Mouse (Mus musculus) kidney, adult 11 months (tissue): Measurements from ENCODE around the gene Sf3a1.
"Not testable (repeated sequence)": the region's sequence is repeated elsewhere in the genome, so short reads cannot be mapped to it uniquely, and the experiment has no call there.

ENCODE experiments used
- DNase-seq: peaks from one replicate; pipeline ENCODE4 v3.0.0; 2022

Sf3a1 gene

DNA sequence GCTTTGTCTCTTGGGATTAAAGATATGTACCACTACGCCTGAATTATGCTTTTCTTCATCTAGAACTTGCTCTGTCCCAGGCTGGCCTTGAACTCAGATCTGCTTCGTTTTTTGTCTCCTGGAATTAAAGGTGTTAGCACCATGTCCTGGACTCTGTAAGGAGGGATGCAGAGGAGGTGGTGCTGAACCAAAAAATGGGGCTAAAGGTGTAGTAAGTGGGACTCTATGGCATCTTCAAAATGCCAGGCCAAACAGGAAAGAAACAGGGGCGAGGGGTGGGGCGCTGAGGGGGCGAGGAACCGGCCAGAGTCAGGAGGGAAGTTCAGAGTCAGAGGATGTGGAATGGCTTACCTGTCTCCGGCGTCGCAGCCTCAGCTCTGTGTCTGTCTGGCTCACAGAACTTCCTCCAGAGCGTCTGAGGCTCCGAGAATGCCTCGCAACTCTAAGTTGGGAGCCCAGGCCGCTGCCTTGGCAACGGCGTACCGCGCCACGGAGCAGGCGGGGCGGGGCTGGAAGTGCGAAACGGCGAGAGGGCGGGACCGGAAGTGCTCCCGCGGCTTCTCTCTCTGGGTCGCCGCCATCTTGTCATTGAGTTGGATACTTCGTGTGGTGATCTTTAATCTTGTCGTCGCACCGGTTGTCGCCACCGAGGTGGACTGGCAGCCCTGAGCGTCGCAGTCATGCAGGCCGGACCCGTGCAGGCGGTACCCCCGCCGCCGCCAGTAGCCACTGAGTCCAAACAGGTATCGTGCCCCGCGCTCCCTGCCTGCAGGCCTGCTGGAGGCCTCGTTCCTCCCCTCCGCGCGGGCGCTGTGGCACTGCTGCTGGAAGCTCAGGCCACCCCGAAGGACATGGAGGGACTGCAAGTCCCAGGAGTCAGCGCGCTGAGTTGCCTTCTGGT, at the start of gene Sf3a1, which contains the start of gene Ccdc157:
Sf3a1 (plus strand) TSS at position 543 of the 901 bp plus-strand sequence.
Ccdc157 (minus strand) TSS at position 486 of the 901 bp plus-strand sequence.
- DNase-seq: peak; percentile 91

- DNase-seq: no peak
Measured at GRCm38 (mm10) chr11:4112033-4112432, 48.1 kb upstream of the Sf3a1 start.

GRCm38 (mm10) chr11:4112861-4113260, 47.3 kb upstream of the Sf3a1 start:
- no peak for DNase-seq

DNA sequence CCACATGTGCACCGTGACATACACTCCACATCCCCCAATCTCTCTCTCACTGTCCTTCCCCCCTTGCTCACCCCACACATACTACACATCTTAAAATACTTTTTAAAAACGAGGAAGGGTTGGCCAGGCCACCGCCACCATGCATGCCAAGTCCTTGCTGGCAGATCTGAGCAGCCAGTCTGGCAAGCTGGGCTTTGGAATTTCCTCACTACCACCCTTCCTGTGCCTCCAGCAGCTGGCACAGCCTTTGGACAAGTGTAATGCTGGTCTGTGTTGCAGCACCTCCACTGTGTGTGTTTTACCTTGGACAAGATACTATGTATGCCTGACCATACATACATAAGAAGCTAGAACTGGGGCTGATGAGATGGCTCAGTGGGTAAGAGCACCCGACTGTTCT, 46.7 kb upstream of the Sf3a1 start:
- DNase-seq: no peak

DNA sequence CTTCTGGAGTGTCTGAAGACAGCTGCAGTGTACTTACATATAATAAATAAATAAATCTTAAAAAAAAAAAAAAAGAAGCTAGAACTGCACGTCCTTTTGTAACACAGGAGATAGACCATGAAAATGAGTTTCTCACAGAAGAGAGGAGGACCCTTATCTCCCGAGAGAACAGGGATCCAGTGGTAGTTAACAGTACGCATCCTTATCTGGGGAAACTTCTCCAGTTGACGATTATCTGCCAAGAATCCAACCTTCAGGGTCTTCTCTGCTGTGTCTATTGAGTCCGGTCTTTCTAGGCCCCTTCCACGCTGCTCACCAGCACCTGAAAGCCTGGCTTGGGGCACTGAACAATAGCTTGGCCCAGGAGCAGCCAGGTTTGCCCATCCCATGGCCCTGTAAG, 46.2 kb upstream of the Sf3a1 start:
- no peak for DNase-seq

GRCm38 (mm10) chr11:4114541-4114940, 45.6 kb upstream of the Sf3a1 start:
- not testable (repeated sequence) for DNase-seq

GRCm38 (mm10) chr11:4115407-4115806, 44.7 kb upstream of the Sf3a1 start:
- no peak for DNase-seq

GRCm38 (mm10) chr11:4116458-4117141, 43.5 kb upstream of the Sf3a1 start:
- DNase-seq: no peak

DNA sequence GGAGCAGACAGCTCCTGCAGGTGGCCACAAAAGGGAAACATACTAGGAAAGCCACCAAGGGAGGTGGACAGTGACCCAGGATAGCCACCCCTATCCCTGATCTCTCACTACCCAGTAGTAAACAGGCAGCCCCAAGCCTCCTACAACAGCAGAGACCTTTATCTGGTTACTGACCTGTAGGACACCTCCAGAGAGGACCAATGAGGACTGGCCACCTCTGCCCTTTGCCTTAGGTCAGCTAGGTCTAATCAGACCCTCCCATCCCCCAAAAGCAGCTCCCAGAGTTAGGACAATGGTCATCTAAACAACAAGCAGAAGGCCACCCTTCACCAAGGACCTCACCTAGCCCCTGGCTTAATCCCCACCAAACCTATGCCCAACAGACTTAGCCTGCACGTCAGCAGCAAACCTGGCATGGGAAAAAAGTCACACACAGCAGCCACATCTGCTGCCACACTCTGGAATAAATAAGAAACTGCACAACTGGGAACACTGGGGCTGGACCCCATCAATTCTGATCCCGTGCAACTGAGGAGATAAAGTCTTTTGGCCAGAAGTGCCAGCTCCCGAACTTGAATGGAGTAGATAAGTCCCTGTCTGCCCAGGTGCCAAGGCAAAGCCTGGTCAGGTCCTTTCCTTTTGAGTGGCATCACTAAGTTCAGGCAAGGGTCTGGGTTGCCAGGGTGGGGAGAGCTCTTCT, 42.6 kb upstream of the Sf3a1 start:
- DNase-seq: no peak

DNA sequence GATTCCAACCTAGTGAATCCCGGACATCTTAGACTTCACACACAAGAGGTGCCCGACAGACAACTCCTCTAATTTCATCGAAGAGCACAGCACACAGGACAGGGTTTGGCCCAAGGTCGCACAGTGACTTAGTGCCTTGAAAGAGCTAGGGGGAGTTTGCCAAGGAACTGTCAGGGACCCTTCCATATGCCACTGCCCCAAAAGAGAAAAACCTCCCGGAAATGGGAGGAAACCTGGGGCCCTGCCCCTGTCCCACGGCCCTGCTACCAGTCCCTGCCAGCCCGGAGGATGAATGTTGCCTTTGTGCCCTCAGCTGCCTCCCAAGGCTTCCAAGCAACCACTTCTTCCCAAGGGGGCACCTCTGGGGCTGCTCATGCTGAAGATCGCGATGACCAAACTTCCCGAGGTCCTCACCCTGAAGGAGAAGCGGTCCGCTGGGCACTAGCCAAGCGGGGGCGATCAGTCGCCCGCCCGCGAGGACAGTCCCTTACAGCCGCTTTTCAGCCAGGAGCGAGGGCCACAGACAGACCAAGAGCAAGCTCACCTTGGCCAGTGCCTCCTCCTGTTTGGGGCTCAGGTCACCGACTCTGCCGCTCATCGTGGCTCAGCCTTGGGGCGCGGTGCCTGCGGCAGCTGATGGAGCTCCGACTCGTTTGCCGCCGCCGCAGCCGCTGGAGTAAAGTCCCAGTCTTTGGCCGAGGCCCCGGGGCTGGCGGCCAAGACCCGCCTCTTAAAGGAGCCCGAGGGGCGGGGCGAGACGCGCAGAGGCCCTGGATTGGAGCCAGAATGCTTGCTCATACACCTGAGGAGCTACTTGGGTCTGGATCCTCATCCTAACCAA, 41.8 kb upstream of the Sf3a1 start:
- DNase-seq: peak; percentile 76

- DNase-seq: no peak
Measured at GRCm38 (mm10) chr11:4119635-4120034, 40.5 kb upstream of the Sf3a1 start.

- DNase-seq: no peak
Measured at GRCm38 (mm10) chr11:4121691-4122090, 38.5 kb upstream of the Sf3a1 start.

DNA sequence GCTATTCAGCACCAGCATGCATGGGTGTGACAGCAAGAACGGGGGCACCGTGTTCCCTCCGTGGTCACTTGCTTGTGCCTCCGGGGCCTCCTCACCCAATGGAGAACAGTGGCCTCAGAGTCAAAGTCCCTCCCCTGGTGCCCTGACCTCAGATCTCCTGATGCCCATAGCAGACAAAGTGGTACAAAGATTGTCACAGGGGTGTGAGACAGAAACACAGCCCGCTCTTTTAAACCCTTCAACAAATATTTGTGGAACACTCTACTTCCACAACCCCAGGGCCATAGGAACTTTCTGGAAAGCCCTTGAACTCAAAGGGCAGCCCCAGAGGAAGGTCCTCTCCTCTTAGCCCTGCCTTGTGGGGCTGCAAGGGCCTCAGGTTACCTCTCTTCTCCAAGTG, 37.9 kb upstream of the Sf3a1 start:
- DNase-seq: no peak

DNA sequence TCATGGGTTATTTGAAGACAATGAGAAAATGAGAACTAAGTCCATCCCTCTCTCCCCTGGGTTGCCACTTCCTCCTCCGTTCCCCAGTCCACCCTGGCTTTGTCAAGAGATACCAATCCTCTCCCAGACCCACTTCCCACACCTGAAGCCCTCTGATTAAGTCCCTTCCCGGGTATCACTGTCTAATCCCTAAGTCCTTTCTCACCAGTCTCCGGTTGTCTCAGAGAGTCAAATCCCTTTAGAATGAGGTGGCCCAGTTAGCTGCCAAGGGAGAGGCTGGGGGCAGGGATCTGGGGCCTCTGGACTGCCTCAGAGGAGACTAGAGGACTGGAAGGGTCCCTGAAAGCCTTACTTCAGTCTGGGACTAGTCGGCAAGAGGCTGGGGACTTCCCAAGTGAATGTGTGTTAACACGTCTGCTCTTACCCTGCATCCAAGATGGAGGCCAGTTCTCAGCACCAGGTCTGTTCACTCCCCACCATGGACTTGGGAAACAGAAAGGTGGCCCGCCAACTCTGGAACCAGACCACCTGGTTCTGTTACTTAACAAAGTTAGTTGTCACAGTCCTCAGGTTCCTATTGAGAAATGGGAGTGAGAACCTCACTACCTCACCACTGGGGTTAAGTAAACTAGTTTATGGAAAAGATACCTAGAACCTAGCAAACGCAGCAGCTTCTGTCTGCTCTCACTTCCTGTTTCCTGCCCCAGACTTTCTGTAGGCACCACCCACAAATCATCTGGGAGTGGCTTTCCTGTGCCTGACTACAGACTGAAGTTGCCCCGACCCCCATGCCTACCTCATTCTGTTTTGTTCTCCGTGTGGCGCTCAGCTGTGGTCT, 37.2 kb upstream of the Sf3a1 start, which contains the start of gene Sec14l2:
Sec14l2 (minus strand) TSS at position 674 of the 838 bp plus-strand sequence.
- DNase-seq: no peak

- peak; percentile 37 for DNase-seq
Measured at GRCm38 (mm10) chr11:4123922-4124321, 36.2 kb upstream of the Sf3a1 start.

DNA sequence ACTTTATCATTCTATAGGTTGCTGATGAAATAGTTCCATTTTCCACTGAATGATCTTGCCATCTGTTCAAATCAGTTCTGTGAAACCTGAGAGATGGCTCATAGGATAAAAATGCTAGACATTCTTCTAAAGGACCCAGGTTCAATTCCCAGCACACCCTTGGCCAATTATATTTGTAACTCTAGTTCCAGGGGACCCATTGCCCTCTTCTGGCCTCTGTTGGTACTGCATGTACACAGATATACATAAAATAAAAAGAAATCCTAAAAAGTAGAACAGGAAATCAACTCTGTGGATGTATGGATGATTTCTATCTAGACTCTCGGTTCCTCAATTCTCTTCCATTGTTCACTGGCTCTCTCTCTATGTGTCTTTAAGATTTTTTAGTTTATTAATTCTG, 33.1 kb upstream of the Sf3a1 start:
- no peak for DNase-seq

- DNase-seq: not testable (repeated sequence)
Measured at GRCm38 (mm10) chr11:4128461-4128860, 31.7 kb upstream of the Sf3a1 start.

- DNase-seq: no peak
Measured at GRCm38 (mm10) chr11:4133450-4133849, 26.7 kb upstream of the Sf3a1 start.

GRCm38 (mm10) chr11:4134400-4134799, 25.8 kb upstream of the Sf3a1 start:
- DNase-seq: no peak

DNA sequence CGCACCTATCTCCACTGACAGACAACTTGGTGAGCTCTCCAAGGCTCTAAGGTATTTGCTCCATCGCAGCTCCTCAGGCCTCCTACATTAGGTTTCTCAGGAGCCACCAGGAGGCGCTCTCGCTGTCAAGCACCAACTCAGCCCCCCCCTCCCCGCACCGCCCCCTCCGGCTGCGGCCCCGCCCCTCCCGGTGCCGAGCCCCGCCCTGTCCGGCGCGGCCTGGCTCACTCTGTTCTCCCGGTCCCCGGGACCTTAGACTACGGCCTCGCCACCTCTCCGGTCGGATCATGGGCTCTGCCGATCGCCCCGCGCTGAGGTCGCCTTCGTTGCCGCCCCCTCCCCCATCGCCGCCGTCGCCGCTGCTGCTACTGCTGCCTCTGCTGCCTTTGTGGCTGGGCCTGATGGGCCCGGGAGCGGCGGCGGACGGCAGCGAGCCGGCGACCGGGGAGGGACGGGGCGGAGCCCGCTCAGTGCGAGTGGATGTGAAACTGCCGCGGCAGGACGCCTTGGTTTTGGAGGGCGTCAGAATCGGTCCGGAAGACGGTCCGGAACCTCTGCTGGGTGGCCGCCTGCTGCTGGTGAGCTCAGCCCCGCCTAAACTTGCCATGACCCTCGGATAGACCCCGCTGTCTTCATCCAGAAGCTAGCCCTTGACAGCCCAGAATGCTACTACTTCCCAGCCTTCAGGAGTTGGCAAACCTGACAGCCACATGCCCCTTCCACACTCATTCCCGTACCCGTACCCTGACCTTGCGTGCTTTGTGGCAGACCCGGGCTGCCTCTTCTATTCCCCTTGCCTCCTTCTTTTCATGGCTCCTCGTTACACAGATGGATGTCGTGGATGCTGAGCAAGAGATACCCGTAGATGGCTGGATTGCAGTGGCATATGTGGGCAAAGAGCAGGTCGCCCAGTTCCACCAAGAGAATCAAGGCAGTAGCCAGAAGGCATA, 24.9 kb upstream of the Sf3a1 start, which contains the start of gene Rnf215:
Rnf215 (plus strand) TSS at position 217 of the 950 bp plus-strand sequence.
- DNase-seq: peak; percentile 81
